ENCODE assay signal across 8 mouse cellular contexts in genomic region chr9:103398509-103399157, GRCm38 (mm10). TPM values are rescaled to one million over a fixed set of nuclear protein-coding genes. Genes with fewer than 3 reads are reported as not detected.
DNase-seq lines count a peak whose midpoint lies in the region; ATAC-seq and TF ChIP-seq lines count a peak whose summit lies in the region.

No protein-coding gene starts in this region.

- no peak overlapping the region for H3K9ac ChIP-seq in embryonic facial prominence, embryonic 15.5 days
- H3K9ac ChIP-seq in heart, postnatal 0 days (replicated peaks; ENCODE audit: low read depth, low read length): no peak overlapping the region
- no peak overlapping the region for H3K9ac ChIP-seq in limb, embryonic 11.5 days (ENCODE audit: low read length)

- no peak overlapping the region for H3K27ac ChIP-seq in embryonic facial prominence, embryonic 15.5 days (replicated peaks)
- H3K27ac ChIP-seq in heart, postnatal 0 days (ENCODE audit: low read depth): peak overlapping the region; percentile 61; the same call in 1 of the 2 replicates
- H3K27ac ChIP-seq in limb, embryonic 11.5 days (replicated peaks; ENCODE audit: low read depth, low read length): no peak overlapping the region

- peak; percentile 62 for DNase-seq in kidney, adult 11 months
- DNase-seq in kidney, postnatal 10 days: no peak
- peak; percentile 36 for DNase-seq in heart, postnatal 0 days (ENCODE audit: low spot score)
- peak; percentile 79 for DNase-seq in limb, embryonic 11.5 days (ENCODE audit: low spot score)
- no peak for DNase-seq in cerebellum, postnatal 4 days (ENCODE audit: low spot score in 2 of 2)
- no peak for DNase-seq in natural killer cell, adult 2 months (ENCODE audit: low spot score in 2 of 2)
- DNase-seq in adrenal gland, postnatal 14 days: no peak

- peak; percentile 66; the same call in 1 of the 2 replicates for ATAC-seq in embryonic facial prominence, embryonic 15.5 days (ENCODE audit: insufficient number of reproducible peaks, low FRiP score, low TSS enrichment, low read depth)
- ATAC-seq in heart, postnatal 0 days (ENCODE audit: insufficient read depth, low read depth): peak; percentile 72
- peak; percentile 84 for ATAC-seq in limb, embryonic 11.5 days (ENCODE audit: insufficient number of reproducible peaks, low FRiP score, low TSS enrichment, low read depth)

- TF ChIP-seq EP300 in heart, postnatal 0 days (IDR thresholded peaks at IDR 0.05; ENCODE audit: low read depth): peak; percentile 35; the same call in 1 of the 2 replicates

- no peaks in the 10 kb centered on the region for H3K36me3 ChIP-seq in embryonic facial prominence, embryonic 15.5 days
- no peaks in the 10 kb centered on the region for H3K36me3 ChIP-seq in heart, postnatal 0 days (replicated peaks; ENCODE audit: control insufficient read depth, insufficient read depth, low read length)
- H3K36me3 ChIP-seq in limb, embryonic 11.5 days (ENCODE audit: control insufficient read depth, insufficient read depth, low read length): no peaks in the 10 kb centered on the region

- WGBS in embryonic facial prominence, embryonic 15.5 days: 61% methylated on average over 21 of the region's 21 CpGs
- 36% methylated on average over 21 of the region's 21 CpGs for WGBS in heart, postnatal 0 days
- WGBS in limb, embryonic 11.5 days: 24% methylated on average over 21 of the region's 21 CpGs

- H3K27me3 ChIP-seq in embryonic facial prominence, embryonic 15.5 days: no peaks in the 10 kb centered on the region
- H3K27me3 ChIP-seq in heart, postnatal 0 days (ENCODE audit: control insufficient read depth, insufficient read depth, low read length): no peaks in the 10 kb centered on the region
- peaks cover 6% of the 10 kb centered on the region; the same call in 1 of the 2 replicates for H3K27me3 ChIP-seq in limb, embryonic 11.5 days (ENCODE audit: control insufficient read depth, insufficient read depth, low read length)

- no peak overlapping the region for H3K4me2 ChIP-seq in embryonic facial prominence, embryonic 15.5 days (replicated peaks)
- H3K4me2 ChIP-seq in heart, postnatal 0 days (ENCODE audit: low read depth, low read length): peak overlapping the region; percentile 12; the same call in 1 of the 2 replicates
- no peak overlapping the region for H3K4me2 ChIP-seq in limb, embryonic 11.5 days (ENCODE audit: low read depth, severe bottlenecking)

- peaks cover 4% of the 10 kb centered on the region; the same call in 1 of the 2 replicates for H3K4me1 ChIP-seq in embryonic facial prominence, embryonic 15.5 days
- H3K4me1 ChIP-seq in heart, postnatal 0 days (ENCODE audit: control insufficient read depth, insufficient read depth): 0 out of 2 replicates have a peak, but pooled peaks cover 7% of the 10 kb centered on the region
- 0 out of 2 replicates have a peak, but pooled peaks cover 3% of the 10 kb centered on the region for H3K4me1 ChIP-seq in limb, embryonic 11.5 days (ENCODE audit: control insufficient read depth, insufficient read depth, low read length)

- no peak for TF ChIP-seq CTCF in heart, postnatal 0 days (IDR thresholded peaks at IDR 0.05; ENCODE audit: low read depth)

- H3K4me3 ChIP-seq in embryonic facial prominence, embryonic 15.5 days (replicated peaks): no peak overlapping the region
- no peak overlapping the region for H3K4me3 ChIP-seq in heart, postnatal 0 days (ENCODE audit: low read depth, low read length)
- H3K4me3 ChIP-seq in limb, embryonic 11.5 days (ENCODE audit: low read depth, low read length): no peak overlapping the region

- H3K9me3 ChIP-seq in embryonic facial prominence, embryonic 15.5 days (replicated peaks): no peaks in the 10 kb centered on the region
- no peaks in the 10 kb centered on the region for H3K9me3 ChIP-seq in heart, postnatal 0 days (replicated peaks; ENCODE audit: control insufficient read depth, low read length)
- H3K9me3 ChIP-seq in limb, embryonic 11.5 days (ENCODE audit: control insufficient read depth, low read length): no peaks in the 10 kb centered on the region

RNA-seq across cellular contexts. Expression of gene Cdv3, which starts 33.0 kb away (rescaled TPM):
- polyA plus RNA-seq in embryonic facial prominence, embryonic 15.5 days (2015; fragmentation: Nextera tagmentation; extraction: Ambion mirVana): 97.0 and 98.6 TPM in 2 replicates
- 81.1 and 152 TPM in 2 replicates for total RNA-seq in heart, postnatal 0 days (2014; rRNA removed; ENCODE audit: low replicate concordance)
- polyA plus RNA-seq in heart, postnatal 0 days (2015; fragmentation: Nextera tagmentation; extraction: Ambion mirVana): 55.7 and 63.0 TPM in 2 replicates
- 123 and 139 TPM in 2 replicates for polyA plus RNA-seq in limb, embryonic 11.5 days (2014; fragmentation: Nextera tagmentation; extraction: Ambion mirVana)
- 193 and 208 TPM in 2 replicates for total RNA-seq in adrenal gland, postnatal 14 days (2021)

Comparison
In these comparisons a context has a peak if more than half of its experiments do, and no peak if none do; other contexts are left out.
1. DNase-seq: peak in kidney, adult 11 months (single experiment), heart, postnatal 0 days (single experiment) and limb, embryonic 11.5 days (single experiment); none in kidney, postnatal 10 days (single experiment), cerebellum, postnatal 4 days (0 of 2), natural killer cell, adult 2 months (0 of 2) and adrenal gland, postnatal 14 days (single experiment).
2. Peak in every context shown above with its lines, with median percentiles within 50 percentile points of each other: ATAC-seq.